Mouse (Mus musculus): Measurements from ENCODE around the gene Proser3. TPM values are rescaled to one million over a fixed set of nuclear protein-coding genes. Genes with fewer than 3 reads are reported as not detected.

Gene Proser3
- polyA plus RNA-seq, 1 experiment from 2014 or later, result 21.6 TPM

DNA sequence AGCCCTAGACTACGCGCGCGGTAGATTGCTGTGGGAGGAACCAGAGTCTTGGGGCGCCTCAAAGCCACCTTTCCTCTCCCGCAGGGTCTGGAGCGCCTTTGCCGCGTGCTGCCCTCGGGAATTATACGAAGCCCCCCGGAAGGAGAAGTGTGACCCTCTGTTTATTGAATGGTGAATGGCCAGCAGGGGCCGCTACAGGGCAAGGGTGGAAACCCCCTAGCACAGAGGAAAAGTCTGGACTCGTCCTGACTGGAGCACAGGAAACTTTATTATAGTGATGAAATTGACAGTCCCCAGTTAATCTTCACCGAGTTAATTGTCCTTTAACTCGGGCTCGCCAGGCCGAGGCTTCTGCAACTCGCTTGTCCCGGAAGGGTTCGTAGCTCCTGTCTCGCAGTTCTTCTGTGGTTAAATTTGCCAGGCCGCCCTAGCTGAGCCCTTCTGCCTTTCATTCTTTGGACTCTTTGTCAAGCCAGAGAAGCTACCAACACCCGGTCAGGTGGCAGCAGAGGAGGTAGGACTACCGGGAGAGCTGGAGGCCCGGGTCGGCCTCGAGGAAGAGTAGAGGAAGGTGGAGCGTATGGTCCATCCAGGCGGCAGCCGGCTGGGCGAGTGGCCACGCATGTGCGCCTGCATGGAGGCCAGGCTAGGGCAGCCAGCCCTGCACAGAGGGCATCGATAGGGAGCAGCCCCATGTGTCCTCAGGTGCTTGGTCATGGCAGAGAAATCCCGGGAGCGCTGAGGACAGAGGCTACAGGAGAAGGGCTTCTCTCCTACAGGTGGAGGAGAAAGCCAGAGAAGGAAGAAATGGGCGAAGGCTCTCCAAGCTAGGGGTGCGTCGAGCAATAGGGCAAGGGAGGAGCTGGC is 37.6 kb upstream of the Proser3 start:
- Histone ChIP-seq H3K27ac (peak overlapping the region; percentile 99), H3K9me3 (replicated peaks) (no peaks in the 10 kb centered on the region), H3K27me3 (ENCODE audit: low read depth, poor library complexity, severe bottlenecking) (no peaks in the 10 kb centered on the region), H3K4me1 (peaks cover 26% of the 10 kb centered on the region), H3K36me3 (peaks cover 25% of the 10 kb centered on the region), H3K4me3 (peak overlapping the region; percentile 100)
- 27% methylated on average over 40 of the region's 40 CpGs for WGBS
- DNase-seq (ENCODE audit: low spot score), result peak; percentile 92

DNA sequence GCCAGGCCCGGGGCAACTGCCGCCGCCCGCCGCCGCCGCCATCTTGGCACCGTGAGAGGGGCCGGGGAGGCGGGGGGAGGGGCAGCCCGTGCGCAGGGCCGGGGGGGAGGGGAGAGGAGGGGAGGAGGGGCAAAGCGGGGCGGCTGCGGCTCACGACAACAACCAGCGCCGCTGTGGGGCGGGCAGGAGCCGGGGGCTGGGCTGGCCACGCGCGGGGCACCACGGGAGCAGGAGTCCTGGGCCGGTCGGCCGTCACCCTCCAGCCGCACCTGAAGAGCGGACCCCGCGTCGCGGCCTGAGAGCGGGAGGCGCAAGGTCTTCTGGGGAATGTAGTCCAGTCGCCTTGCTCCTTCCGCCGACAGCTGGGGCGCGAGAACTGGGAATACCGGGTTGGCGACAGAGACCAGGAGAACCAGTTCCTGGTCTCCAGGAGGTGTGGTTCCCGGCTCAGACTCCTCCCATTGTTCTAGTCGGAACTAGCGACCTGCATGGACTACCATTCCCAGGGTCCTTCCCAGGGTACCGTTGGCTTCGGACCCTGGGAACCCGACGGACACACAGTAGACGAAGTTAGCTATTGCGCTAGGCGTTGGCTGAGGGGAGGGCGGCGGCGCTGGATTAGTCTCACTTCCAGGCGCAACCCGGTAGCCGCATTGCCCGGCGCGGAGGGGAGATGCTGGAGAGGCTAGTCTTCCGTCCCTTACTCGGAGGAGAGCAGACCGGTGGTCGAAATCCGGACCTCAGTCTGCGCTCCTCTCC is 36.8 kb upstream of the Proser3 start, which contains the start of gene Kmt2b:
TSS of gene Kmt2b (minus strand) at position 51 of the 759 bp plus-strand sequence.
- Histone ChIP-seq H3K4me1 (peaks cover 26% of the 10 kb centered on the region), H3K9me3 (replicated peaks) (no peaks in the 10 kb centered on the region), H3K27me3 (ENCODE audit: low read depth, poor library complexity, severe bottlenecking) (no peaks in the 10 kb centered on the region), H3K36me3 (peaks cover 34% of the 10 kb centered on the region), H3K27ac (peak within 1 kb of the TSS; percentile 99), H3K4me3 (peak within 1 kb of the TSS; percentile 100)
- DNase-seq (ENCODE audit: low spot score), result peak; percentile 97
- WGBS, result under 1% methylated on average over 65 of the region's 68 CpGs

- no peaks in the 10 kb centered on the region for H3K9me3 ChIP-seq (replicated peaks)
- H3K36me3 ChIP-seq, result peaks cover 42% of the 10 kb centered on the region
- peak overlapping the region; percentile 99 for H3K27ac ChIP-seq
- peak overlapping the region; percentile 100 for H3K4me3 ChIP-seq
- H3K4me1 ChIP-seq, result peaks cover 26% of the 10 kb centered on the region
- DNase-seq (ENCODE audit: low spot score), result peak; percentile 66
- no peaks in the 10 kb centered on the region for H3K27me3 ChIP-seq (ENCODE audit: low read depth, poor library complexity, severe bottlenecking)
- WGBS, result under 1% methylated on average over 64 of the region's 67 CpGs
Observed at GRCm38 (mm10) chr7:30587842-30588667, 36.0 kb upstream of the Proser3 start.

DNA sequence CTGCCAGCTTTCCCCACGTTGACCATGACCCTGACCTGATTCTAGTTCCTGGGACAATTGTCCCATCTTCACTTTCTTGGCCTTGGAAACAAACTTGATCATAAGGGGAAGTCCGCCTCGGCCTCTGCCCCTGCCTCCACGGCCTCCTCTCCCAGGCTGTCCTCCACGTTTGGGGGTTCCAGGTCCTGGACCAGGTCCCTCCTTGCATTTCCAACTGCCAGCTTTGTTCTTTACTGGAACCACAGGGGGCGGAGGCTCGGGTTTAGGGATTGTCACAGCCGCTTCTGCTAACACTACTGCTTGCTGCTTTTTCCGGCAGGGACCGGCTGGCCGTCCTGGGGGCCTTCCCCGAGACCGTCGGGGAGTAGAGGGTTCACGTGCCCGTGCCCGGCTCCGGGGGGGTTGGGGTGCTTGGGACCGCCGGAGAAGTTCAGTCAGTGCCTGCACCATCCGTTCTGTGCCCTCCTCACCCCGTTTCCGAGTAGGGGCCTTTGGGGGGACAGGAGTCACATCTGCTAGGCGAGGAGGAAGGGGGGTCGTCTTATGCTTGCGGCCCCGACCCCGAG is 34.4 kb upstream of the Proser3 start:
- H3K27ac ChIP-seq, result no peak overlapping the region

DNA sequence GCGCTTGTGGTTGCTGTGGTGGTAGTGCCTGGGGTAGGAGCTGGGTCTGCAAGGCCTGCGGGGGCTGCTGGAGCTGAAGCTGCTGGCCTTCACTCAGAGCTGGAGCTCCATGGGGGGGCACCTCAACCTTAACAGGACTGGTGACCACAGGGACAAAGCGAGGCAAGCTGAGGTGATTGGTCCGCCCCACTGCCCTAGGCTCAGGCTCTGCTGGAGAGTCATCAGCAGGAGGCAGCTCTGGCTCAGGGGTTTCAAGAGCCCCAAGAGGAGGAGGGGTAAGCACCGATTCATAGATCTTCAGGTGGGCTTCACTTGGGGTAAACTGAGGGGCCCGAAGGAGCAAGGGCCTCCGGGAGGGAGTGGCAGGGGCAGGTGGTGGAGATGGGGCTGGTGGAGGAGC is 33.1 kb upstream of the Proser3 start:
- 95% methylated on average over 7 of the region's 7 CpGs for WGBS
- no peaks in the 10 kb centered on the region for H3K9me3 ChIP-seq (replicated peaks)
- H3K27me3 ChIP-seq (ENCODE audit: low read depth, poor library complexity, severe bottlenecking), result no peaks in the 10 kb centered on the region
- H3K27ac ChIP-seq, result no peak overlapping the region
- H3K4me1 ChIP-seq, result peaks cover 24% of the 10 kb centered on the region
- H3K4me3 ChIP-seq, result no peak overlapping the region
- H3K36me3 ChIP-seq, result peaks cover 70% of the 10 kb centered on the region
- DNase-seq (ENCODE audit: low spot score), result no peak

More for the DNA sequence above, 34.4 kb upstream of the Proser3 start:
- H3K4me1 ChIP-seq, result peaks cover 26% of the 10 kb centered on the region
- H3K36me3 ChIP-seq, result peaks cover 57% of the 10 kb centered on the region
- no peak for DNase-seq (ENCODE audit: low spot score)
- H3K9me3 ChIP-seq (replicated peaks), result no peaks in the 10 kb centered on the region
- no peaks in the 10 kb centered on the region for H3K27me3 ChIP-seq (ENCODE audit: low read depth, poor library complexity, severe bottlenecking)
- H3K4me3 ChIP-seq, result peak overlapping the region; percentile 100
- 94% methylated on average over 28 of the region's 28 CpGs for WGBS

DNA sequence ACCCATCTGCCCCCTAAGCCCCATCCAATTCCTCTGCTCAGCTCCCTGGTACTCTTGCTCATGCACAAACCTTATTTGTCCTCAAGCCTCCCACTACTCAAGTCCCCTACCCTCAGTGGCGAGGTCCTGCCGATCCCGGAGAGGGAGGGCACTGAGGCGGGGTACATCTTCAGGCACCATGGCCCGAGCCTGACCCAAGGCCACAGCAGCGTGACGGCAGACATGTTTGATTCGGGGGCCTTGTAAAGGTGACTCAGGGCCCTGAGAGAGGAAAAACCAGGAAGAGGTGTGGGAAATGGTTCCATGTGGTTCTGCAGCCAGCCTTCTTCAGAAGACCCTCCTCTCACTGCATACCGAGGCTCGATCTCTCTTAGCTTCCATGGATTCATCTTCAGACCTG is 32.2 kb upstream of the Proser3 start:
- Histone ChIP-seq H3K9me3 (replicated peaks) (no peaks in the 10 kb centered on the region), H3K27me3 (ENCODE audit: low read depth, poor library complexity, severe bottlenecking) (no peaks in the 10 kb centered on the region), H3K4me3 (no peak overlapping the region), H3K4me1 (peaks cover 16% of the 10 kb centered on the region), H3K27ac (no peak overlapping the region), H3K36me3 (peaks cover 79% of the 10 kb centered on the region)
- DNase-seq (ENCODE audit: low spot score), result no peak
- 95% methylated on average over 10 of the region's 10 CpGs for WGBS

DNA sequence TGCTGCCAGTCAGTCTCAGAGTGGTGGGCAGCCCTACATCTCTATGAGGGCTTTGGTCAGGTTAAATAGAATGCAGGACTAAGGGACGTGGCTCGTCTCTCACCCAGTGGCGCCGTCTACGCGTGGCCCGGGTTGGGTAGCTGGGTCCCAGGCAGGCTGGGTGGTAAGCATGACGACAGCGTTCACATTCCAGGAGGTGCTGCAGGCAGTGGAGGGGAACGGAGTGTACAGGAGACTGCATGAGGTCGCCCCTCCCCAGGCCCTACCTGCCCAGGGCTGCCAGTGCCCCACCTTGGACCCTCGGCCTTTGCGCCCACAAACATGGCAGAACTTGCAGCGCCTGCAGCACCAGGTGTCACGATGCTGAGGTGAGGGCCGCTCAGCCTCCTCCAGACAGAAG is 29.4 kb upstream of the Proser3 start:
- Histone ChIP-seq H3K36me3 (peaks cover 100% of the 10 kb centered on the region), H3K27me3 (ENCODE audit: low read depth, poor library complexity, severe bottlenecking) (no peaks in the 10 kb centered on the region), H3K4me3 (no peak overlapping the region), H3K9me3 (replicated peaks) (no peaks in the 10 kb centered on the region), H3K27ac (no peak overlapping the region), H3K4me1 (peaks cover 2% of the 10 kb centered on the region; the same call in 1 of the 2 replicates)
- 97% methylated on average over 16 of the region's 16 CpGs for WGBS
- no peak for DNase-seq (ENCODE audit: low spot score)

DNA sequence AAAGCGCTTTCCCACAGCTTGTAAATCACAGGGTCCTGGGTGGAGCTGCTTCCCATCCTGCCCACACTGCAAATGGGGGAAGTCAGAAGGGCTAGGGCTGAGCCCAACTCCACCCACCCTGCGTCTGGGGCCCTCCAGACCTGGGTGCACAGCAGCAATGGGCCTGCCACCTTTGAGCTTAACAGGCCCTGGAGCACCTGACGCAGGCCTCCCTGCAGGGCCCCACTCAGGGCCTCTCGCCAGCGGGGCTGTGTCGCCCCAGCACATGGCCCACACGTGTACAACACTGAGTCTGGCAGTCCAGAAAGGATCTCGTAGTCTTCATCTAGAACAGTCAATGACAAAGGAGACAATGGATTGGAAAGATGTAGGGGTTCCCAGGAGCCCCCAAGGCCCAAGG is 27.9 kb upstream of the Proser3 start:
- no peak for DNase-seq (ENCODE audit: low spot score)
- H3K4me1 ChIP-seq, result no peaks in the 10 kb centered on the region
- H3K27me3 ChIP-seq (ENCODE audit: low read depth, poor library complexity, severe bottlenecking), result no peaks in the 10 kb centered on the region
- no peak overlapping the region for H3K27ac ChIP-seq
- 91% methylated on average over 8 of the region's 8 CpGs for WGBS
- no peaks in the 10 kb centered on the region for H3K9me3 ChIP-seq (replicated peaks)
- peaks cover 100% of the 10 kb centered on the region for H3K36me3 ChIP-seq
- no peak overlapping the region for H3K4me3 ChIP-seq

GRCm38 (mm10) chr7:30572969-30573368 is 20.9 kb upstream of the Proser3 start:
- no peak overlapping the region for H3K27ac ChIP-seq
- no peaks in the 10 kb centered on the region for H3K27me3 ChIP-seq (ENCODE audit: low read depth, poor library complexity, severe bottlenecking)
- peaks cover 100% of the 10 kb centered on the region for H3K36me3 ChIP-seq
- no peak for DNase-seq (ENCODE audit: low spot score)
- no peak overlapping the region for H3K4me3 ChIP-seq
- no peaks in the 10 kb centered on the region for H3K4me1 ChIP-seq
- 85% methylated on average over 2 of the region's 2 CpGs for WGBS
- H3K9me3 ChIP-seq (replicated peaks), result no peaks in the 10 kb centered on the region

GRCm38 (mm10) chr7:30572389-30572788 is 20.3 kb upstream of the Proser3 start:
- no peak for DNase-seq (ENCODE audit: low spot score)
- peaks cover 98% of the 10 kb centered on the region for H3K36me3 ChIP-seq
- WGBS, result 92% methylated on average over 5 of the region's 5 CpGs

DNA sequence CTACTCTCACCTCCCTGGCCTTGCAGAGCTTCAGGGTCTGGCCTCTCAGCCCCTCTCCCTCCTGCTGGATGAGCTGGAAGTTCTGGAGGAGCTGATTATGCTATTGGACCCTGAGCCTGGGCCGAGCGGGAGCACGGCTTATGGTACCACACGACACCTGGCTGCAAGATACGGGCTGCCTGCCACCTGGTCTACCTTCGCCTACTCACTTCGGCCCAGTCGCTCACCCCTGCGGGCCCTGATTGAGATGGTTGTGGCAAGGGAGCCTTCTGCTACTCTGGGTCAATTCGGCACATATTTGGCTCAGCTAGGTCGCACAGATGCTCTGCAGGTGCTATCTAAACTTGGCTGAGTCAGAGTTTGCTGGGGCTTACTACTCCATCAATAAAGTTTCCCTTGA is 15.5 kb upstream of the Proser3 start:
- H3K27ac ChIP-seq, result no peak overlapping the region
- WGBS, result 91% methylated on average over 11 of the region's 11 CpGs

More at GRCm38 (mm10) chr7:30572389-30572788, 20.3 kb upstream of the Proser3 start:
- Histone ChIP-seq H3K4me3 (no peak overlapping the region), H3K9me3 (replicated peaks) (no peaks in the 10 kb centered on the region), H3K27ac (no peak overlapping the region), H3K27me3 (ENCODE audit: low read depth, poor library complexity, severe bottlenecking) (no peaks in the 10 kb centered on the region), H3K4me1 (no peaks in the 10 kb centered on the region)

DNA sequence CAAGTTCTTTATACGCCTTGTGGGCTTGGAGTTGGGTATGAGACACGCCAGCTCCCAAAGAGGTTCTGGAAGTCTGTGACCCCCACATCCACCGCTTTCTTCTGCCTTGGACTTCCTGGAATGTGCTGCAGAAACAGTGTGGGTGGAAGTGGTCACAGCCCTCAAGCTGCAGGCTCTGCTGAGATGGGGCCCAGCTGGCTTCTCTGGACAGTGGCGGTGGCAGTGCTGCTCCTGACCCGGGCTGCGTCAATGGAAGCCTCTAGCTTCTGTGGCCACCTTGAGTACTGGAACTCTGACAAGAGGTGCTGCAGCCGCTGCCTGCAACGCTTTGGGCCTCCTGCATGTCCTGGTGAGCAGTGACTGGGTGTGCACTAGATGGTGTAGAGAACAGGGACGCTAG is 13.9 kb upstream of the Proser3 start:
- H3K36me3 ChIP-seq, result peaks cover 65% of the 10 kb centered on the region
- no peak overlapping the region for H3K4me3 ChIP-seq
- no peak overlapping the region for H3K27ac ChIP-seq
- no peaks in the 10 kb centered on the region for H3K9me3 ChIP-seq (replicated peaks)
- DNase-seq (ENCODE audit: low spot score), result no peak
- H3K4me1 ChIP-seq, result peaks cover 18% of the 10 kb centered on the region
- WGBS, result 89% methylated on average over 9 of the region's 9 CpGs
- no peaks in the 10 kb centered on the region for H3K27me3 ChIP-seq (ENCODE audit: low read depth, poor library complexity, severe bottlenecking)

More for the DNA sequence above, 15.5 kb upstream of the Proser3 start:
- no peaks in the 10 kb centered on the region for H3K9me3 ChIP-seq (replicated peaks)
- peaks cover 77% of the 10 kb centered on the region for H3K36me3 ChIP-seq
- H3K4me1 ChIP-seq, result peaks cover 8% of the 10 kb centered on the region
- no peak overlapping the region for H3K4me3 ChIP-seq
- no peak for DNase-seq (ENCODE audit: low spot score)
- no peaks in the 10 kb centered on the region for H3K27me3 ChIP-seq (ENCODE audit: low read depth, poor library complexity, severe bottlenecking)

All from limb, embryonic 10.5 days (tissue).